Comparison of ENCODE assay signal across 23 mouse cellular contexts in the genomic region with DNA sequence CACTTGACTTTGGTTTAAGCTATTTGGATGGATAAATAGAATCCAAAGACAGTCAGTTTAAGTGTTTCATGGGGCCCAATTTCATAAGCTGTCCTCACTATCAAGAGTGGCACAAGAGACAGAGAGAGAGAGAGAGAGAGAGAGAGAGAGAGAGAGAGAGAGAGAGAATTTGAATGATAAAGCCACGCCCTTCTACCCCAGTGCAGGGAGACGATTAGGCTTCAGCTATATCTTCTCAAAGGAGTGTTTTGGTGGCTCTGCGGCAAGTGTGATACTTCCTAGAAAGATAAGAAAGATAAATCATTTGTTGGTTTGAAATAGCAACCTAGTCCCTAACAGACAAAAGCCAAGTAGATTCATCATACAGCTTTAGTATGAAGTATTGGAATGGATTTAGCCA. TPM values are rescaled to one million over a fixed set of nuclear protein-coding genes. Genes with fewer than 3 reads are reported as not detected.
DNase-seq lines count a peak whose midpoint lies in the region; ATAC-seq and TF ChIP-seq lines count a peak whose summit lies in the region.
"Had no signal": no experiment of that assay in that cellular context is flagged by ENCODE, and none has a peak within 500 bp of the region (broad histone marks: within the 10 kb centered on the region; RNA-seq: fewer than 3 reads in every experiment).

No protein-coding gene starts in this region.

- TF ChIP-seq CTCF in intestine, postnatal 0 days (IDR thresholded peaks at IDR 0.05; ENCODE audit: low read depth), result no peak

- no peak overlapping the region for H3K4me3 ChIP-seq in intestine, embryonic 15.5 days (replicated peaks)
- H3K4me3 ChIP-seq in intestine, postnatal 0 days (ENCODE audit: low read depth, low read length), result no peak overlapping the region
- peak overlapping the region; percentile 36 for H3K4me3 ChIP-seq in liver, embryonic 12.5 days
- H3K4me3 ChIP-seq in forebrain, embryonic 12.5 days (replicated peaks), result no peak overlapping the region
- H3K4me3 ChIP-seq: embryonic facial prominence, embryonic 15.5 days; forebrain, embryonic 13.5 days; heart, embryonic 10.5 days; hindbrain, embryonic 10.5 days; midbrain, embryonic 15.5 days; neural tube, embryonic 15.5 days had no signal

- H3K9me3 ChIP-seq in intestine, embryonic 15.5 days, result no peaks in the 10 kb centered on the region
- H3K9me3 ChIP-seq in intestine, postnatal 0 days (ENCODE audit: control insufficient read depth), result no peaks in the 10 kb centered on the region
- 0 out of 2 replicates have a peak, but pooled peaks cover 3% of the 10 kb centered on the region for H3K9me3 ChIP-seq in liver, embryonic 12.5 days (replicated peaks)
- H3K9me3 ChIP-seq in forebrain, embryonic 12.5 days, result no peaks in the 10 kb centered on the region
- H3K9me3 ChIP-seq: embryonic facial prominence, embryonic 15.5 days; forebrain, embryonic 13.5 days; heart, embryonic 10.5 days; hindbrain, embryonic 10.5 days; midbrain, embryonic 15.5 days; neural tube, embryonic 15.5 days had no signal

- WGBS in intestine, embryonic 15.5 days, result 47% methylated on average over 3 of the region's 3 CpGs
- 37% methylated on average over 3 of the region's 3 CpGs for WGBS in intestine, postnatal 0 days
- 6% methylated on average over 3 of the region's 3 CpGs for WGBS in liver, embryonic 12.5 days (ENCODE audit: insufficient replicate concordance)
- WGBS in forebrain, embryonic 12.5 days, result 84% methylated on average over 3 of the region's 3 CpGs

- H3K27ac ChIP-seq in intestine, embryonic 15.5 days, result no peak overlapping the region
- H3K27ac ChIP-seq in intestine, postnatal 0 days (ENCODE audit: low read depth, low read length), result no peak overlapping the region
- H3K27ac ChIP-seq in liver, embryonic 12.5 days, result peak overlapping the region; percentile 86
- H3K27ac ChIP-seq in forebrain, embryonic 12.5 days, result no peak overlapping the region
- H3K27ac ChIP-seq: embryonic facial prominence, embryonic 15.5 days; forebrain, embryonic 13.5 days; heart, embryonic 10.5 days; hindbrain, embryonic 10.5 days; hindbrain, postnatal 0 days; midbrain, embryonic 15.5 days; neural tube, embryonic 15.5 days had no signal

- peak; percentile 49; the same call in 1 of the 2 replicates for ATAC-seq in intestine, embryonic 15.5 days
- no peak for ATAC-seq in intestine, postnatal 0 days
- peak; percentile 74 for ATAC-seq in erythroblast, adult 5-6 weeks (replicated peaks; ENCODE audit: low FRiP score, poor library complexity, severe bottlenecking)
- peak; percentile 91 for ATAC-seq in liver, embryonic 12.5 days
- ATAC-seq in megakaryocyte-erythroid progenitor cell, adult 5-6 weeks (replicated peaks; ENCODE audit: low FRiP score, low TSS enrichment, poor library complexity, severe bottlenecking), result peak; percentile 69
- no peak for ATAC-seq in forebrain, embryonic 12.5 days (ENCODE audit: low FRiP score)
- ATAC-seq: forebrain, embryonic 13.5 days; hindbrain, postnatal 0 days; midbrain, embryonic 15.5 days had no signal

- H3K4me1 ChIP-seq in intestine, embryonic 15.5 days (replicated peaks), result 0 out of 2 replicates have a peak, but pooled peaks cover 3% of the 10 kb centered on the region
- no peaks in the 10 kb centered on the region for H3K4me1 ChIP-seq in intestine, postnatal 0 days (replicated peaks; ENCODE audit: control insufficient read depth, insufficient read depth, low read length)
- peaks cover 59% of the 10 kb centered on the region for H3K4me1 ChIP-seq in liver, embryonic 12.5 days
- H3K4me1 ChIP-seq in forebrain, embryonic 12.5 days, result no peaks in the 10 kb centered on the region
- H3K4me1 ChIP-seq: forebrain, embryonic 13.5 days; heart, embryonic 10.5 days; midbrain, embryonic 15.5 days had no signal

- no peak for DNase-seq in ovary, adult 18-20 months (ENCODE audit: low spot score)
- DNase-seq in frontal cortex, postnatal 10 days (ENCODE audit: low spot score in 2 of 2), result no peak
- DNase-seq: cerebellum, postnatal 10 days; gastrocnemius, postnatal 14 days; kidney, adult 8-10 months; kidney, postnatal 25 days; left cerebral cortex, postnatal 4 days; lung, postnatal 10 days; right cerebral cortex, postnatal 25 days; thymus, postnatal 14 days had no signal

- no peak overlapping the region for H3K4me2 ChIP-seq in intestine, embryonic 15.5 days (replicated peaks)
- H3K4me2 ChIP-seq in intestine, postnatal 0 days (replicated peaks; ENCODE audit: low read depth), result no peak overlapping the region
- H3K4me2 ChIP-seq in liver, embryonic 12.5 days, result peak overlapping the region; percentile 73
- H3K4me2 ChIP-seq in forebrain, embryonic 12.5 days, result no peak overlapping the region
- H3K4me2 ChIP-seq: embryonic facial prominence, embryonic 15.5 days; forebrain, embryonic 13.5 days; midbrain, embryonic 15.5 days; neural tube, embryonic 15.5 days had no signal

- no peaks in the 10 kb centered on the region for H3K27me3 ChIP-seq in intestine, embryonic 15.5 days (replicated peaks)
- H3K27me3 ChIP-seq in intestine, postnatal 0 days (replicated peaks; ENCODE audit: control insufficient read depth, insufficient read depth, low read length), result no peaks in the 10 kb centered on the region
- no peaks in the 10 kb centered on the region for H3K27me3 ChIP-seq in liver, embryonic 12.5 days (replicated peaks)
- H3K27me3 ChIP-seq in forebrain, embryonic 12.5 days, result no peaks in the 10 kb centered on the region
- H3K27me3 ChIP-seq: embryonic facial prominence, embryonic 15.5 days; forebrain, embryonic 13.5 days; midbrain, embryonic 15.5 days; neural tube, embryonic 15.5 days had no signal

- no peaks in the 10 kb centered on the region for H3K36me3 ChIP-seq in intestine, embryonic 15.5 days
- H3K36me3 ChIP-seq in intestine, postnatal 0 days (ENCODE audit: control insufficient read depth, insufficient read depth), result no peaks in the 10 kb centered on the region
- H3K36me3 ChIP-seq in liver, embryonic 12.5 days, result no peaks in the 10 kb centered on the region
- no peaks in the 10 kb centered on the region for H3K36me3 ChIP-seq in forebrain, embryonic 12.5 days (replicated peaks)
- H3K36me3 ChIP-seq: embryonic facial prominence, embryonic 15.5 days; heart, embryonic 10.5 days; hindbrain, embryonic 10.5 days; midbrain, embryonic 15.5 days; neural tube, embryonic 15.5 days had no signal

- no peak overlapping the region for H3K9ac ChIP-seq in intestine, embryonic 15.5 days
- H3K9ac ChIP-seq in intestine, postnatal 0 days (ENCODE audit: low read depth, low read length), result no peak overlapping the region
- H3K9ac ChIP-seq in liver, embryonic 12.5 days, result peak overlapping the region; percentile 25; the same call in 1 of the 2 replicates
- no peak overlapping the region for H3K9ac ChIP-seq in forebrain, embryonic 12.5 days
- H3K9ac ChIP-seq: embryonic facial prominence, embryonic 15.5 days; forebrain, embryonic 13.5 days; midbrain, embryonic 15.5 days; neural tube, embryonic 15.5 days had no signal

RNA-seq across cellular contexts. Expression of gene Mier3, which starts 24.0 kb away (rescaled TPM):
- polyA plus RNA-seq in intestine, embryonic 15.5 days (2015; fragmentation: Nextera tagmentation; extraction: Ambion mirVana), result 13.7 and 16.3 TPM in 2 replicates
- 6.0 and 6.9 TPM in 2 replicates for polyA plus RNA-seq in intestine, postnatal 0 days (2015; fragmentation: Nextera tagmentation; extraction: Ambion mirVana)
- total RNA-seq in erythroblast, adult 5-6 weeks (2015; ENCODE audit: low replicate concordance), result 18.4 and 24.8 TPM in 2 replicates
- 34.7 and 39.4 TPM in 2 replicates for total RNA-seq in erythroblast, adult 5-6 weeks (2017; ENCODE audit: low replicate concordance)
- 17.6 and 18.2 TPM in 2 replicates for polyA plus RNA-seq in liver, embryonic 12.5 days (2016; fragmentation: Nextera tagmentation; extraction: Ambion mirVana)
- 45.5 and 50.6 TPM in 2 replicates for total RNA-seq in megakaryocyte-erythroid progenitor cell, adult 5-6 weeks (2014; fragmentation: Nextera tagmentation)
- total RNA-seq in megakaryocyte-erythroid progenitor cell, adult 5-6 weeks (2017), result 50.5 and 51.0 TPM in 2 replicates
- polyA plus RNA-seq in forebrain, embryonic 12.5 days (2016; fragmentation: Nextera tagmentation; extraction: Ambion mirVana), result 26.0 and 26.5 TPM in 2 replicates

Comparison
In these comparisons a context has a peak if more than half of its experiments do, and no peak if none do; other contexts are left out.
1. ATAC-seq: peak in intestine, embryonic 15.5 days (single experiment), erythroblast, adult 5-6 weeks (single experiment), liver, embryonic 12.5 days (single experiment) and megakaryocyte-erythroid progenitor cell, adult 5-6 weeks (single experiment); none in intestine, postnatal 0 days (single experiment) and forebrain, embryonic 12.5 days (single experiment).